ENCODE assay signal across 8 mouse cellular contexts in the genomic region with DNA sequence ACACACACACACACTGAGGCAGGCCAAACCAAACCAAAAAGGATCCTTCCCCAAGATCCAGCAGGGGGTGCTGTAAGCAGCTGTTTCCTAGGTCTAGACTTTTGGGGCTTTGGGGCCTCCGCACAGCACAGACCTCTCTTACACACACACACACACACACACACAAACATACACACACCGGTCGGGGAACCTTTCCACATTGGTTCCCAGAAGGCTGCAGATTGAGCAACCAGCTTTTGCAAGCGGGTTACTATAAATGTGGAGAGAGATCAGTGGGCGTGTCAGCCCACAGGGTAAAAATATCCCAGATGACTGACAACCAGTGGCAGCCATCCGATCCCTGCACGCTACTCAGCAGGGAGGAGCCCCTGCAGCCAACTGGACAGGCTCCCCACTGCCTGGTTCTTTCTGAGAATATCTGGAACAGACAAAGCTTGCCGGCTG.
DNase-seq lines count a peak whose midpoint lies in the region; ATAC-seq and TF ChIP-seq lines count a peak whose summit lies in the region.

No protein-coding gene starts in this region.

- H3K4me3 ChIP-seq in midbrain, embryonic 11.5 days (ENCODE audit: low read depth, low read length): no peak overlapping the region
- H3K4me3 ChIP-seq in midbrain, embryonic 16.5 days (ENCODE audit: low read depth, low read length): no peak overlapping the region
- H3K4me3 ChIP-seq in cerebellum, adult 2 months (replicated peaks; ENCODE audit: insufficient read depth, low read depth, low read length): no peak overlapping the region

- no peaks in the 10 kb centered on the region for H3K36me3 ChIP-seq in midbrain, embryonic 11.5 days (ENCODE audit: control insufficient read depth, insufficient read depth, low read length)
- no peaks in the 10 kb centered on the region for H3K36me3 ChIP-seq in midbrain, embryonic 16.5 days (ENCODE audit: control insufficient read depth, insufficient read depth, low read length)

- no peaks in the 10 kb centered on the region for H3K27me3 ChIP-seq in midbrain, embryonic 11.5 days (ENCODE audit: control insufficient read depth, insufficient read depth, low read length)
- no peaks in the 10 kb centered on the region for H3K27me3 ChIP-seq in midbrain, embryonic 16.5 days (ENCODE audit: control insufficient read depth, insufficient read depth, low read depth, low read length)
- H3K27me3 ChIP-seq in cerebellum, adult 2 months (ENCODE audit: control insufficient read depth, insufficient read depth, low read length): no peaks in the 10 kb centered on the region

- H3K4me1 ChIP-seq in midbrain, embryonic 11.5 days (ENCODE audit: control insufficient read depth, insufficient read depth, low read length): no peaks in the 10 kb centered on the region
- H3K4me1 ChIP-seq in midbrain, embryonic 16.5 days (ENCODE audit: control insufficient read depth, insufficient read depth, low read length): peaks cover 9% of the 10 kb centered on the region
- peaks cover 20% of the 10 kb centered on the region for H3K4me1 ChIP-seq in cerebellum, adult 2 months (ENCODE audit: control insufficient read depth, insufficient read depth, low read length)

- H3K4me2 ChIP-seq in midbrain, embryonic 11.5 days: no peak overlapping the region
- no peak overlapping the region for H3K4me2 ChIP-seq in midbrain, embryonic 16.5 days (ENCODE audit: low read length)

- TF ChIP-seq CTCF in cerebellum, adult 2 months (IDR thresholded peaks at IDR 0.05; ENCODE audit: borderline replicate concordance, insufficient read depth, low read depth, low read length): peak; percentile 44; the same call in 1 of the 2 replicates

- ATAC-seq in midbrain, embryonic 11.5 days (ENCODE audit: low FRiP score): no peak
- ATAC-seq in midbrain, embryonic 16.5 days: no peak
- ATAC-seq in hematopoietic stem cell, adult 5-6 weeks (replicated peaks in 1 of 2; ENCODE audit: insufficient read depth in 1 of 2, low FRiP score in 2 of 2, low TSS enrichment in 1 of 2, low read depth in 1 of 2, poor library complexity in 2 of 2, severe bottlenecking in 2 of 2): peak; percentile 48

- no peak overlapping the region for H3K9ac ChIP-seq in midbrain, embryonic 11.5 days (ENCODE audit: low read length)
- no peak overlapping the region for H3K9ac ChIP-seq in midbrain, embryonic 16.5 days (ENCODE audit: low read depth, low read length)

- no peaks in the 10 kb centered on the region for H3K9me3 ChIP-seq in midbrain, embryonic 11.5 days (ENCODE audit: control insufficient read depth, low read length)
- H3K9me3 ChIP-seq in midbrain, embryonic 16.5 days (replicated peaks; ENCODE audit: control insufficient read depth, low read length, poor library complexity, severe bottlenecking): no peaks in the 10 kb centered on the region

- peak; percentile 84 for DNase-seq in midbrain, embryonic 11.5 days (ENCODE audit: low spot score, missing footprints)
- DNase-seq in cerebellum, adult 2 months: peak; percentile 74 to 82
- peak; percentile 47 to 48 for DNase-seq in frontal cortex, postnatal 14 days (ENCODE audit: low spot score in 2 of 2)
- DNase-seq in left cerebral cortex, adult 18-20 months (ENCODE audit: low spot score in 2 of 2): peak; percentile 44 to 50
- DNase-seq in lung, postnatal 4 days: peak; percentile 83 to 90
- DNase-seq in spleen, postnatal 4 days (ENCODE audit: low spot score in 2 of 2): peak; percentile 55 to 78

- 35% methylated on average over 8 of the region's 8 CpGs for WGBS in midbrain, embryonic 11.5 days
- WGBS in midbrain, embryonic 16.5 days: 21% methylated on average over 8 of the region's 8 CpGs
- WGBS in cerebellum, adult 2 months: 3% methylated on average over 8 of the region's 8 CpGs

- no peak for TF ChIP-seq POLR2A in cerebellum, adult 2 months (IDR thresholded peaks at IDR 0.05; ENCODE audit: borderline replicate concordance, insufficient read depth, low read length)

- H3K27ac ChIP-seq in midbrain, embryonic 11.5 days (ENCODE audit: low read depth, low read length): no peak overlapping the region
- no peak overlapping the region for H3K27ac ChIP-seq in midbrain, embryonic 16.5 days (ENCODE audit: low read length)
- H3K27ac ChIP-seq in cerebellum, adult 2 months (ENCODE audit: insufficient read depth, low read length): no peak overlapping the region

Comparison
In these comparisons a context has a peak if more than half of its experiments do, and no peak if none do; other contexts are left out.
1. ATAC-seq: peak in hematopoietic stem cell, adult 5-6 weeks (2 of 2); none in midbrain, embryonic 11.5 days (single experiment) and midbrain, embryonic 16.5 days (single experiment).
2. Peak in every context shown above with its lines, with median percentiles within 50 percentile points of each other: DNase-seq.